Mouse (Mus musculus): ENCODE measurements around the gene Lamc3.

Gene Lamc3

GRCm38 (mm10) chr2:31974141-31974808, 87.2 kb downstream of the Lamc3 start, which contains the start of gene Nup214:
TSS of gene Nup214 (plus strand) at chr2:31974436.
- DNase-seq (ENCODE audit: low spot score in 2 of 2): peak; percentile 97 to 99

- no peak for DNase-seq (ENCODE audit: low spot score in 2 of 2)
Measured at GRCm38 (mm10) chr2:31974809-31975371, 87.8 kb downstream of the Lamc3 start.

GRCm38 (mm10) chr2:31987774-31988173, 100.7 kb downstream of the Lamc3 start:
- no peak for DNase-seq (ENCODE audit: low spot score in 2 of 2)

GRCm38 (mm10) chr2:31990961-31991360, 103.9 kb downstream of the Lamc3 start:
- DNase-seq (ENCODE audit: low spot score in 2 of 2): no peak

- DNase-seq (ENCODE audit: low spot score in 2 of 2): no peak
Measured at GRCm38 (mm10) chr2:31994896-31995295, 107.8 kb downstream of the Lamc3 start.

- DNase-seq (ENCODE audit: low spot score in 2 of 2): peak; percentile 27 to 58
Measured at GRCm38 (mm10) chr2:31996060-31996459, 109.0 kb downstream of the Lamc3 start.
